Mouse (Mus musculus) embryonic facial prominence, embryonic 15.5 days (tissue): ENCODE data around the gene Zfp160. TPM values are rescaled to one million over a fixed set of nuclear protein-coding genes. Genes with fewer than 3 reads are reported as not detected.
"Not testable (repeated sequence)": the region's sequence is repeated elsewhere in the genome, so short reads cannot be mapped to it uniquely, and the experiment has no call there.

Experiments used
- ATAC-seq: fragments of 200-750 bp; cut with Nextera tagmentation; 2 replicates; pipeline ENCODE4 v1.8.0; 2017; ENCODE audit warnings: low read depth, moderate TSS enrichment; ENCODE audit not compliant: insufficient number of reproducible peaks, low FRiP score, low TSS enrichment
- H3K27ac ChIP-seq: fragments of 300-500 bp; sonication (generic); replicated peaks from 2 replicates; pipeline ENCODE4 v1.5.1; 2015; ENCODE audit warnings: mild to moderate bottlenecking, inconsistent platforms
- H3K27me3 ChIP-seq: fragments of 300-500 bp; sonication (generic); 2 replicates; pipeline ENCODE4 v1.6.1; 2015; ENCODE audit warnings: inconsistent platforms
- H3K36me3 ChIP-seq: fragments of 300-500 bp; sonication (generic); 2 replicates; pipeline ENCODE4 v1.6.1; 2015; ENCODE audit warnings: mild to moderate bottlenecking, inconsistent platforms
- H3K4me1 ChIP-seq: fragments of 300-500 bp; sonication (generic); 2 replicates; pipeline ENCODE4 v1.6.1; 2015; ENCODE audit warnings: inconsistent platforms
- H3K4me2 ChIP-seq: fragments of 300-500 bp; sonication (generic); replicated peaks from 2 replicates; pipeline ENCODE4 v1.6.1; 2015; ENCODE audit warnings: mild to moderate bottlenecking, inconsistent platforms
- H3K4me3 ChIP-seq: fragments of 300-500 bp; sonication (generic); replicated peaks from 2 replicates; pipeline ENCODE4 v1.5.1; 2015; ENCODE audit warnings: mild to moderate bottlenecking, inconsistent platforms
- H3K9ac ChIP-seq: fragments of 300-500 bp; sonication (generic); 2 replicates; pipeline ENCODE4 v1.6.1; 2015; ENCODE audit warnings: inconsistent platforms
- H3K9me3 ChIP-seq: fragments of 300-500 bp; sonication (generic); replicated peaks from 2 replicates; pipeline ENCODE4 v1.6.1; 2016; ENCODE audit warnings: inconsistent platforms
- WGBS: fragments of 180-500 bp; shearing (Covaris S2); methylation state at CpG from one replicate; pipeline ENCODE4 v1.1.7; 2015; 5-methylcytosine and 5-hydroxymethylcytosine counted together
- polyA plus RNA-seq: library from polyadenylated mRNA; unstranded; fragments of >200 nt; fragmentation: Nextera tagmentation; extraction: Ambion mirVana; gene quantifications from 2 replicates; pipeline ENCODE4 v1.2.1, GENCODE M21; 2015

Gene Zfp160
- polyA plus RNA-seq: 15.8 and 17.0 TPM in 2 replicates

DNA sequence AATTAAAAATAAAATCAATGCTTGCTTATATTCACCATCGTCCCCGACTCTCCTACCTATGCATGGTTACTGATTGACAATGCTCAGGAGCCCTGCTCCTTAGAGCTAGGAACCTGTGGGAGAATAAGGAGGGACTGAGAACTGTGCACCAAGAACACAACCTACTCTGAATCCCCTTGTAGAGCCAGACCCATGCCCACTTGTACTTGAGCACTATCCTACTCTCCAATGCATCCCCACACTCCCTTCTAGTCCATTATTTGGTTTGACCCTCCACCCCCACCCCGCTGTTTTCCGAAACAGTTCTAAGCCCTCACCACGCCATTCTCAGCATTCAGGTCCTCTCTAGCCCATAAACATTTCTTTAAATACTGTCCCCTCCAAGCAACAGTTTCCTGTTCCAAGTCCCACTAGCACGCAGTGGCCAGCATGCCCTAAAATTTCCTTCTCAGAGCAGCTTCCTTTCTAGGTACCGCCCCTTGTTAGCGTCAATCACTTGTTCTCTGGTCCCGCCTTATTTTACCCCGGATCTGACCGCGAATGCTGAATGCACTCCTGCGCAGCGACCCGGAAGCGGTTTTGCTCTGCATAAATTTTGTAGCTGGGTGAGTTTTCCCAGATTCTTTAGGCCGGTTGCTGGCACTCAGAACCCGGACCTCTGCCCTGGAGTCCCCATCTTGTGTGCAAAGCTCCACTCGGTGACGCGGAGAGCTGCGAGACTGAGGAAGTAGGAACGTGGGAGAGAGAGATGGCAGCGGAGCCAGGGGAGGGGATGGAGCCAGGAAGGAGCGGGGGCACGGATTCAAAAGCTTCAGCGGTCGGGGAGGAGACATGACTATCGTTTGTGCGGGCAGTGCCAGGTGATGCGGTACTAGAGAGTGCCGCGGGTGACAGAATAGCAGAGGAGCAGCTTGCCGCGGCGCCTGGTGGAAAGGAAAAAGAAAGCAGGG lies at the start of gene Zfp160:
Zfp160 (plus strand) TSS at position 522 of the 950 bp plus-strand sequence.
- H3K27ac ChIP-seq: peak within 1 kb of the TSS; percentile 94
- H3K36me3 ChIP-seq: peaks cover 18% of the 10 kb centered on the region
- H3K9ac ChIP-seq: peak within 1 kb of the TSS; percentile 62
- 0 out of 2 replicates have a peak, but pooled peaks cover 9% of the 10 kb centered on the region for H3K4me1 ChIP-seq
- no peaks in the 10 kb centered on the region for H3K9me3 ChIP-seq
- H3K27me3 ChIP-seq: no peaks in the 10 kb centered on the region
- peak; percentile 93 for ATAC-seq
- H3K4me2 ChIP-seq: peak within 1 kb of the TSS; percentile 74
- WGBS: 5% methylated on average over 36 of the region's 36 CpGs
- peak within 1 kb of the TSS; percentile 82 for H3K4me3 ChIP-seq

GRCm38 (mm10) chr17:20960386-20960785 lies 48.3 kb upstream of the Zfp160 start:
- no peak overlapping the region for H3K9ac ChIP-seq
- ATAC-seq: no peak
- peaks cover 99% of the 10 kb centered on the region for H3K36me3 ChIP-seq
- no peaks in the 10 kb centered on the region for H3K9me3 ChIP-seq
- WGBS: 91% methylated on average over 5 of the region's 5 CpGs
- no peaks in the 10 kb centered on the region for H3K4me1 ChIP-seq
- H3K27me3 ChIP-seq: no peaks in the 10 kb centered on the region
- no peak overlapping the region for H3K4me2 ChIP-seq
- H3K4me3 ChIP-seq: no peak overlapping the region
- no peak overlapping the region for H3K27ac ChIP-seq

DNA sequence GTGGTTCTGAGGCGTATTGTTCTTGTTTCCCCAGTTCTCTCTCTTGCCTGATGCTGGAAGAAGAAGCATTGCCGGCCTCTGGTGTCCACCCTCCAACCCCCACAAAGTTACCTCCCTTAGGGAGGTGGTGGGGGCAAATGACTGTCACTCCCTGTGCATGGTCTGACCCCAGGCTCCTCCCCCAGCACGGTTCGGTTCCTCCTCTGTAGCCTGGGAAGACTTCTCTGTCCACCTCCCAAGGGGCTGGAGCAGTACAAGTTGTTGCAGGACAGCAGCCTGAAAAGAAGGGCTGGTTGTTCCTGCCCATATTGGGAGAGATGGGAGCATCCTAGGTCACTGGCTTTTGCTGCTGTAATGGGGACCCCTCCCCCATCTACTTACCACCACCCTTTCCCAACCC lies 43.3 kb upstream of the Zfp160 start:
- H3K27ac ChIP-seq: no peak overlapping the region
- no peaks in the 10 kb centered on the region for H3K9me3 ChIP-seq
- no peak for ATAC-seq
- peaks cover 87% of the 10 kb centered on the region for H3K36me3 ChIP-seq
- H3K9ac ChIP-seq: no peak overlapping the region
- no peak overlapping the region for H3K4me3 ChIP-seq
- no peaks in the 10 kb centered on the region for H3K4me1 ChIP-seq
- H3K27me3 ChIP-seq: no peaks in the 10 kb centered on the region
- WGBS: 93% methylated on average over 4 of the region's 4 CpGs
- H3K4me2 ChIP-seq: no peak overlapping the region

GRCm38 (mm10) chr17:20966681-20967080 lies 42.0 kb upstream of the Zfp160 start:
- no peaks in the 10 kb centered on the region for H3K4me1 ChIP-seq
- H3K9ac ChIP-seq: no peak overlapping the region
- H3K9me3 ChIP-seq: no peaks in the 10 kb centered on the region
- H3K36me3 ChIP-seq: peaks cover 74% of the 10 kb centered on the region
- no peaks in the 10 kb centered on the region for H3K27me3 ChIP-seq
- ATAC-seq: no peak
- no peak overlapping the region for H3K4me3 ChIP-seq
- no peak overlapping the region for H3K27ac ChIP-seq
- no peak overlapping the region for H3K4me2 ChIP-seq

- no peak overlapping the region for H3K4me3 ChIP-seq
- H3K4me2 ChIP-seq: no peak overlapping the region
- H3K9ac ChIP-seq: no peak overlapping the region
- H3K4me1 ChIP-seq: no peaks in the 10 kb centered on the region
- H3K27me3 ChIP-seq: no peaks in the 10 kb centered on the region
- no peak for ATAC-seq
- no peak overlapping the region for H3K27ac ChIP-seq
- 63% methylated on average over 2 of the region's 2 CpGs for WGBS
- H3K9me3 ChIP-seq: no peaks in the 10 kb centered on the region
- no peaks in the 10 kb centered on the region for H3K36me3 ChIP-seq
Observed at GRCm38 (mm10) chr17:20993716-20994115, 15.0 kb upstream of the Zfp160 start.

- Histone ChIP-seq H3K27ac (no peak within 1 kb of the TSS), H3K4me2 (no peak within 1 kb of the TSS), H3K27me3 (no peaks in the 10 kb centered on the region), H3K9ac (no peak within 1 kb of the TSS), H3K4me1 (no peaks in the 10 kb centered on the region), H3K36me3 (no peaks in the 10 kb centered on the region), H3K4me3 (no peak within 1 kb of the TSS), H3K9me3 (no peaks in the 10 kb centered on the region)
- no peak for ATAC-seq
Observed at GRCm38 (mm10) chr17:20996364-20996763, 12.3 kb upstream of the Zfp160 start, which contains the start of gene Vmn1r233. Gene Vmn1r233 (minus strand): TSS chr17:20996464.

- 29% methylated on average over 1 of the region's 1 CpGs for WGBS
- 0 out of 2 replicates have a peak, but pooled peaks cover 9% of the 10 kb centered on the region for H3K4me1 ChIP-seq
- H3K27ac ChIP-seq: peak overlapping the region; percentile 94
- peak overlapping the region; percentile 82 for H3K4me3 ChIP-seq
- H3K9me3 ChIP-seq: no peaks in the 10 kb centered on the region
- H3K27me3 ChIP-seq: no peaks in the 10 kb centered on the region
- peak overlapping the region; percentile 62 for H3K9ac ChIP-seq
- H3K4me2 ChIP-seq: peak overlapping the region; percentile 74
- ATAC-seq: no peak
- peaks cover 20% of the 10 kb centered on the region for H3K36me3 ChIP-seq
Observed at GRCm38 (mm10) chr17:21009726-21010125, 1.0 kb downstream of the Zfp160 start.

GRCm38 (mm10) chr17:21018410-21019080 lies 9.8 kb downstream of the Zfp160 start:
- 90% methylated on average over 1 of the region's 1 CpGs for WGBS
- H3K27ac ChIP-seq: no peak overlapping the region
- H3K4me2 ChIP-seq: no peak overlapping the region
- peaks cover 54% of the 10 kb centered on the region for H3K36me3 ChIP-seq
- H3K9me3 ChIP-seq: no peaks in the 10 kb centered on the region
- no peaks in the 10 kb centered on the region for H3K27me3 ChIP-seq
- H3K4me1 ChIP-seq: no peaks in the 10 kb centered on the region
- H3K9ac ChIP-seq: no peak overlapping the region
- ATAC-seq: no peak
- no peak overlapping the region for H3K4me3 ChIP-seq

GRCm38 (mm10) chr17:21048020-21048419 lies 39.3 kb downstream of the Zfp160 start:
- not testable (repeated sequence) for H3K9ac ChIP-seq, H3K4me1 ChIP-seq, H3K4me3 ChIP-seq, H3K4me2 ChIP-seq, H3K36me3 ChIP-seq, ATAC-seq, H3K27ac ChIP-seq, H3K9me3 ChIP-seq, H3K27me3 ChIP-seq
- WGBS: 89% methylated on average over 9 of the region's 9 CpGs

GRCm38 (mm10) chr17:21050901-21051300 lies 42.2 kb downstream of the Zfp160 start:
- H3K9me3 ChIP-seq: no peaks in the 10 kb centered on the region
- H3K27ac ChIP-seq: no peak overlapping the region
- no peaks in the 10 kb centered on the region for H3K4me1 ChIP-seq
- no peaks in the 10 kb centered on the region for H3K27me3 ChIP-seq
- WGBS: 83% methylated on average over 1 of the region's 1 CpGs
- H3K36me3 ChIP-seq: no peaks in the 10 kb centered on the region
- H3K4me3 ChIP-seq: no peak overlapping the region
- no peak overlapping the region for H3K4me2 ChIP-seq
- no peak for ATAC-seq
- no peak overlapping the region for H3K9ac ChIP-seq

DNA sequence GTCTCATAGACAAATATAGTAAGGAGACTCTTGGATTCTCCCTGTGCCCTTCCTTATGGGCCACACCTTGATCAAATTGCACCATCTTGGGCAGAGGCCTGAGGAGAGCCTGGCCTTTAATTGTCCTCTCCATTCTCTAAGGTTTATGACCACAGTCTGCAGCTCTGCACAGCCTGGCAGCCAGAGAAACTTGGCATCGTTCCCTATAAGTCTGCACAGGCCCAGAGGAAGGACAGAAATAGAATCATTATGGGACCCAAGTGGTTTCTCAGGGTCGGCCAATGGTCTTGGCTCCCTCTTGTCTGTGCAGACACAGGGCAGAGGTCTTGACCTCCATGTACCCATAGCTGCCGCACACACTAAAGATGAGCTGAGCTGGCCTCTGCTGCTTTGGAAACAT lies 42.6 kb downstream of the Zfp160 start:
- H3K4me1 ChIP-seq, H3K4me3 ChIP-seq, H3K36me3 ChIP-seq, H3K9ac ChIP-seq, H3K27ac ChIP-seq, H3K9me3 ChIP-seq, H3K4me2 ChIP-seq, H3K27me3 ChIP-seq: not testable (repeated sequence)
- WGBS: no CpG with 5 or more reads among the region's 3 CpGs
- 0 out of 2 replicates have a peak, but pooled peaks have one; percentile 64 for ATAC-seq
